Mouse (Mus musculus): ENCODE results near the gene Exoc3l4. TPM values are rescaled to one million over a fixed set of nuclear protein-coding genes. Genes with fewer than 3 reads are reported as not detected.

Gene Exoc3l4
- polyA plus RNA-seq, 1 experiment: 23.2 TPM

- Histone ChIP-seq H3K79me2 (ENCODE audit: control insufficient read depth, insufficient read depth) (no peaks in the 10 kb centered on the region), H3K36me3 (ENCODE audit: control insufficient read depth, insufficient read depth) (no peaks in the 10 kb centered on the region), H3K27me3 (ENCODE audit: control insufficient read depth, insufficient read depth, insufficient read length) (no peaks in the 10 kb centered on the region), H3K4me3 (no peak overlapping the region), H3K4me2 (ENCODE audit: low read depth) (no peak overlapping the region), H3ac (ENCODE audit: control insufficient read depth, insufficient read length) (no peak overlapping the region)
- no peak for TF ChIP-seq USF1 (IDR thresholded peaks at IDR 0.05; ENCODE audit: low read depth)
- TF ChIP-seq REST (IDR thresholded peaks at IDR 0.05; ENCODE audit: insufficient read depth, insufficient read length): no peak
- no peak for TF ChIP-seq POLR2A (IDR thresholded peaks at IDR 0.05; ENCODE audit: insufficient read length, low read depth)
- TF ChIP-seq TCF12 (IDR thresholded peaks at IDR 0.05; ENCODE audit: insufficient read depth, poor library complexity, severe bottlenecking): no peak
- TF ChIP-seq POLR2AphosphoS2 (IDR thresholded peaks at IDR 0.05; ENCODE audit: insufficient read length, low read depth): no peak
- no peak for TF ChIP-seq MYOD1 (IDR thresholded peaks at IDR 0.05; ENCODE audit: control insufficient read depth in 1 of 3, insufficient read length in 2 of 3, low read depth in 2 of 3)
- TF ChIP-seq CEBPB (IDR thresholded peaks at IDR 0.05; ENCODE audit: insufficient read depth, poor library complexity, severe bottlenecking): no peak
- no peak for TF ChIP-seq SRF (IDR thresholded peaks at IDR 0.05; ENCODE audit: control insufficient read depth, insufficient read length, low read depth)
- no peak for TF ChIP-seq TCF3 (IDR thresholded peaks at IDR 0.05; ENCODE audit: insufficient read length, low read depth)
- TF ChIP-seq MAX (IDR thresholded peaks at IDR 0.05; ENCODE audit: low read depth): no peak
- no peak for TF ChIP-seq MYOG (IDR thresholded peaks at IDR 0.05; ENCODE audit: control insufficient read depth in 1 of 3, insufficient read depth in 1 of 3, insufficient read length in 2 of 3, low read depth in 2 of 3)
- TF ChIP-seq E2F4 (IDR thresholded peaks at IDR 0.05; ENCODE audit: insufficient read depth): no peak
These were observed 29.7 kb upstream of the Exoc3l4 start for GRCm38 (mm10) chr12:111387146-111387545.

DNA sequence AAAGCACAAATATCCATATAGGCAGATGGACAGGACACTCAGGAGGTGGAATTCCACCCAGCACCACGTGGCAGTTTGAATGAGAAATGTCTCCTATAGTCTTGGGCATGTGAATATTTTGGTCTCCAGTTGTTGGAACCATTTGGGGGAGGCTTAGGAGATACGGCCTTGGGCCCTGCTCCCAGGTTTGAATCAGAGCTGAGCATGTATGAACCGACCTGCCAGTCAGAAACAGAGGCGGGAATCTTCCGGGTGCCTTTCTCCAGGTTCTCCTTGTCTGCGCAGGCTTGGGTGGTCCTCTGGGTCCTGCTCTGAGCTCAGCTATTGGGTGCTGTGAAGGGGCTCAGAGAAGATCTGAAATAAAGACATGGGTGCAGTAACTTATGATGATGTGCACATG, 22.8 kb upstream of the Exoc3l4 start:
- H3K4me3 ChIP-seq: no peak overlapping the region
- TF ChIP-seq POLR2A (IDR thresholded peaks at IDR 0.05; ENCODE audit: insufficient read length, low read depth): no peak
- TF ChIP-seq MYOG (IDR thresholded peaks at IDR 0.05; ENCODE audit: control insufficient read depth in 1 of 3, insufficient read depth in 1 of 3, insufficient read length in 2 of 3, low read depth in 2 of 3): no peak
- TF ChIP-seq USF1 (IDR thresholded peaks at IDR 0.05; ENCODE audit: low read depth): no peak
- no peak for TF ChIP-seq TCF12 (IDR thresholded peaks at IDR 0.05; ENCODE audit: insufficient read depth, poor library complexity, severe bottlenecking)
- peaks cover 28% of the 10 kb centered on the region for H3K27me3 ChIP-seq (ENCODE audit: control insufficient read depth, insufficient read depth, insufficient read length)
- no peak overlapping the region for H3K4me2 ChIP-seq (ENCODE audit: low read depth)
- H3K36me3 ChIP-seq (ENCODE audit: control insufficient read depth, insufficient read depth): no peaks in the 10 kb centered on the region
- H3K79me2 ChIP-seq (ENCODE audit: control insufficient read depth, insufficient read depth): no peaks in the 10 kb centered on the region
- no peak overlapping the region for H3ac ChIP-seq (ENCODE audit: control insufficient read depth, insufficient read length)

GRCm38 (mm10) chr12:111396997-111397396, 19.8 kb upstream of the Exoc3l4 start:
- H3K4me3 ChIP-seq: no peak overlapping the region
- no peak overlapping the region for H3ac ChIP-seq (ENCODE audit: control insufficient read depth, insufficient read length)
- TF ChIP-seq POLR2AphosphoS2 (IDR thresholded peaks at IDR 0.05; ENCODE audit: insufficient read length, low read depth) (no peak), SRF (IDR thresholded peaks at IDR 0.05; ENCODE audit: control insufficient read depth, insufficient read length, low read depth) (no peak), MYOG (IDR thresholded peaks at IDR 0.05; ENCODE audit: control insufficient read depth in 1 of 3, insufficient read depth in 1 of 3, insufficient read length in 2 of 3, low read depth in 2 of 3) (no peak), CEBPB (IDR thresholded peaks at IDR 0.05; ENCODE audit: insufficient read depth, poor library complexity, severe bottlenecking) (no peak), POLR2A (IDR thresholded peaks at IDR 0.05; ENCODE audit: insufficient read length, low read depth) (no peak), MYOD1 (IDR thresholded peaks at IDR 0.05; ENCODE audit: control insufficient read depth in 1 of 3, insufficient read length in 2 of 3, low read depth in 2 of 3) (no peak), MAX (IDR thresholded peaks at IDR 0.05; ENCODE audit: low read depth) (no peak), REST (IDR thresholded peaks at IDR 0.05; ENCODE audit: insufficient read depth, insufficient read length) (no peak), TCF12 (IDR thresholded peaks at IDR 0.05; ENCODE audit: insufficient read depth, poor library complexity, severe bottlenecking) (no peak), TCF3 (IDR thresholded peaks at IDR 0.05; ENCODE audit: insufficient read length, low read depth) (no peak), E2F4 (IDR thresholded peaks at IDR 0.05; ENCODE audit: insufficient read depth) (no peak), USF1 (IDR thresholded peaks at IDR 0.05; ENCODE audit: low read depth) (no peak)
- peaks cover 33% of the 10 kb centered on the region for H3K27me3 ChIP-seq (ENCODE audit: control insufficient read depth, insufficient read depth, insufficient read length)
- H3K4me2 ChIP-seq (ENCODE audit: low read depth): no peak overlapping the region
- H3K79me2 ChIP-seq (ENCODE audit: control insufficient read depth, insufficient read depth): no peaks in the 10 kb centered on the region
- no peaks in the 10 kb centered on the region for H3K36me3 ChIP-seq (ENCODE audit: control insufficient read depth, insufficient read depth)

GRCm38 (mm10) chr12:111401454-111402184, 15.2 kb upstream of the Exoc3l4 start:
- H3K36me3 ChIP-seq (ENCODE audit: control insufficient read depth, insufficient read depth): no peaks in the 10 kb centered on the region
- TF ChIP-seq POLR2AphosphoS2 (IDR thresholded peaks at IDR 0.05; ENCODE audit: insufficient read length, low read depth) (no peak), TCF12 (IDR thresholded peaks at IDR 0.05; ENCODE audit: insufficient read depth, poor library complexity, severe bottlenecking) (no peak), POLR2A (IDR thresholded peaks at IDR 0.05; ENCODE audit: insufficient read length, low read depth) (no peak), MAX (IDR thresholded peaks at IDR 0.05; ENCODE audit: low read depth) (no peak)
- H3K79me2 ChIP-seq (ENCODE audit: control insufficient read depth, insufficient read depth): no peaks in the 10 kb centered on the region
- no peak overlapping the region for H3K4me3 ChIP-seq
- H3ac ChIP-seq (ENCODE audit: control insufficient read depth, insufficient read length): no peak overlapping the region
- H3K27me3 ChIP-seq (ENCODE audit: control insufficient read depth, insufficient read depth, insufficient read length): peaks cover 29% of the 10 kb centered on the region
- no peak overlapping the region for H3K4me2 ChIP-seq (ENCODE audit: low read depth)

DNA sequence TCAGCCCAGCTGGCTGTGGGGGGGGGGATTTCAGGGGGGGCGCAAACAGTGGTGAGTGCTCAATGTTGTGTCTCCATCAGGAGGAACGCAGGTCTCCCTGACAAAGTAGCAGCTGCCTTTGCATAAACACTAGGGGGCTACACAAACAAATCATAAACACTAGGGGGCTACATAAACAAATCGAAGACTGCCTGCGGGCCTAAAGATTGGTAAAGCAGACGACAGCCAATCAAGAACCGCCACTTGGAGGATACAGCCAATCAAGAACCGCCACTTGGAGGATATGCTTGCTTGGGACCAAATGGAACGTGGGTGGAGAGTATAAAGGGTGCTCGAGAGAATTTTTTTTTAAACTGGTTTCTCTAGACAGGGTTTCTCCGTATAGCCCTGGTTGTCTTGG, 11.9 kb upstream of the Exoc3l4 start:
- H3K4me3 ChIP-seq: no peak overlapping the region
- H3ac ChIP-seq (ENCODE audit: control insufficient read depth, insufficient read length): no peak overlapping the region
- H3K27me3 ChIP-seq (ENCODE audit: control insufficient read depth, insufficient read depth, insufficient read length): peaks cover 8% of the 10 kb centered on the region
- H3K36me3 ChIP-seq (ENCODE audit: control insufficient read depth, insufficient read depth): no peaks in the 10 kb centered on the region
- H3K79me2 ChIP-seq (ENCODE audit: control insufficient read depth, insufficient read depth): no peaks in the 10 kb centered on the region
- no peak for TF ChIP-seq CEBPB (IDR thresholded peaks at IDR 0.05; ENCODE audit: insufficient read depth, poor library complexity, severe bottlenecking)
- no peak for TF ChIP-seq TCF12 (IDR thresholded peaks at IDR 0.05; ENCODE audit: insufficient read depth, poor library complexity, severe bottlenecking)
- no peak for TF ChIP-seq MYOD1 (IDR thresholded peaks at IDR 0.05; ENCODE audit: control insufficient read depth in 1 of 3, insufficient read length in 2 of 3, low read depth in 2 of 3)
- TF ChIP-seq MYOG (IDR thresholded peaks at IDR 0.05; ENCODE audit: control insufficient read depth in 1 of 3, insufficient read depth in 1 of 3, insufficient read length in 2 of 3, low read depth in 2 of 3): no peak
- no peak for TF ChIP-seq SRF (IDR thresholded peaks at IDR 0.05; ENCODE audit: control insufficient read depth, insufficient read length, low read depth)
- TF ChIP-seq TCF3 (IDR thresholded peaks at IDR 0.05; ENCODE audit: insufficient read length, low read depth): no peak
- no peak for TF ChIP-seq MAX (IDR thresholded peaks at IDR 0.05; ENCODE audit: low read depth)
- no peak for TF ChIP-seq USF1 (IDR thresholded peaks at IDR 0.05; ENCODE audit: low read depth)
- no peak for TF ChIP-seq REST (IDR thresholded peaks at IDR 0.05; ENCODE audit: insufficient read depth, insufficient read length)
- TF ChIP-seq POLR2A (IDR thresholded peaks at IDR 0.05; ENCODE audit: insufficient read length, low read depth): no peak
- TF ChIP-seq POLR2AphosphoS2 (IDR thresholded peaks at IDR 0.05; ENCODE audit: insufficient read length, low read depth): no peak
- no peak overlapping the region for H3K4me2 ChIP-seq (ENCODE audit: low read depth)
